Mouse (Mus musculus): ENCODE results near the gene Arntl. TPM values are rescaled to one million over a fixed set of nuclear protein-coding genes. Genes with fewer than 3 reads are reported as not detected.
A peak's percentile ranks its signal among the peaks of the same experiment; 100 is the strongest.

The Arntl gene
- polyA plus RNA-seq, 1 experiment from 2014 or later, result 8.6 TPM

DNA sequence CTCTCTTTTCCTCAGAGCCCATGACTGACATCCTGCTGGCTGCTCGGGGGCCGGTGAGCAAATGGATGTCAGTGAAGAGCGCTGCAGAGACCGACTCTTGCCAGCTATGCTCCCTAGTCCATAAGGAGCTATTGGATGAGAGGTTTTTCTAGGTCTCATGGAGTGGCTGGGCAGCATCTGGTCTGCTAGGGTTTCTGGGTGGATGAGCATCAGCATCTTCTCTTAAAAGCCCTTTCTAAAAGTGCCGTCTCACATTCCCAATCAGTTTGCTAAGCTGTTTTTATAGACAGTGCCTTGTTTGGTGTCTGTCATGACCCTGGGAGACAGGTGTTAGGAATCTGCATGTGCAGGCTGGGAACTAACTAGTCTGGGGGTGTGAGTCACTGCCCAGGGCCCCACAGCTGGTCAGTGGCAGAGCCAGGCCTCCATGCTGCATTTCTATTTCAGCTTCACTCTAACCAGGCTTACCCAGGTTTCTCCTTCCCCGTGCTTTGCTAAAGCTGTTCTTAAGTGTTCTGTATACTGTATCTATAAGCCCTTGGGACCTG lies 13.5 kb downstream of the Arntl start:
- H3K4me3 ChIP-seq (ENCODE audit: low read length), result no peak overlapping the region
- 78% methylated on average over 6 of the region's 6 CpGs for WGBS
- H3K27me3 ChIP-seq (replicated peaks; ENCODE audit: control insufficient read depth, insufficient read depth, low read length), result no peaks in the 10 kb centered on the region
- H3K4me1 ChIP-seq (ENCODE audit: control insufficient read depth, insufficient read depth, low read length), result 0 out of 2 replicates have a peak, but pooled peaks cover 3% of the 10 kb centered on the region
- no peaks in the 10 kb centered on the region for H3K9me3 ChIP-seq (ENCODE audit: control insufficient read depth, low read length)
- no peak overlapping the region for H3K4me2 ChIP-seq (ENCODE audit: low read depth, low read length)
- H3K27ac ChIP-seq (ENCODE audit: low read length), result no peak overlapping the region
- no peak overlapping the region for H3K9ac ChIP-seq (ENCODE audit: low read depth, low read length)
- no peak for ATAC-seq
- no peaks in the 10 kb centered on the region for H3K36me3 ChIP-seq (ENCODE audit: control insufficient read depth, insufficient read depth, low read length)

DNA sequence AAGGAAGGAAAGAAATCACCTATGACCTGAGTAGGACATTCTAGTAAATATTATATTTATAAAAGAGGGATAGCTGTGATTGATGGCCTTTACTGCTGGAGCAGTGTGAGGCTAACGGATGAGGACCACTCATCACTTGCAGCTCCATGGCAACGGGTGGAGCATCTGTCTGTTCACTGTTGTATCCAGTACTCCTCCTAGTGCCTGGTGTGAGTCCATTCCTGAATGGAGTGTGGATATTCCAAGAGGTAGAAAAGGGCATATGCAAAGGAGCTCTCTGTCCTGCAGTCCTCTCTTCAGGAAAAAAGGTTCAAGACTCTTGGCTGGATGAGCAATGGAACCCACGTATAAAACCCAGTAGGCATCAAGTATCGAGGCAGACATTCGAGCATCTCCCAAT lies 15.6 kb downstream of the Arntl start:
- Histone ChIP-seq H3K9me3 (ENCODE audit: control insufficient read depth, low read length) (no peaks in the 10 kb centered on the region), H3K9ac (ENCODE audit: low read depth, low read length) (no peak overlapping the region), H3K4me3 (ENCODE audit: low read length) (no peak overlapping the region), H3K4me2 (ENCODE audit: low read depth, low read length) (no peak overlapping the region), H3K36me3 (ENCODE audit: control insufficient read depth, insufficient read depth, low read length) (no peaks in the 10 kb centered on the region), H3K27me3 (replicated peaks; ENCODE audit: control insufficient read depth, insufficient read depth, low read length) (no peaks in the 10 kb centered on the region), H3K4me1 (ENCODE audit: control insufficient read depth, insufficient read depth, low read length) (no peaks in the 10 kb centered on the region), H3K27ac (ENCODE audit: low read length) (no peak overlapping the region)
- ATAC-seq, result no peak
- 78% methylated on average over 5 of the region's 5 CpGs for WGBS

DNA sequence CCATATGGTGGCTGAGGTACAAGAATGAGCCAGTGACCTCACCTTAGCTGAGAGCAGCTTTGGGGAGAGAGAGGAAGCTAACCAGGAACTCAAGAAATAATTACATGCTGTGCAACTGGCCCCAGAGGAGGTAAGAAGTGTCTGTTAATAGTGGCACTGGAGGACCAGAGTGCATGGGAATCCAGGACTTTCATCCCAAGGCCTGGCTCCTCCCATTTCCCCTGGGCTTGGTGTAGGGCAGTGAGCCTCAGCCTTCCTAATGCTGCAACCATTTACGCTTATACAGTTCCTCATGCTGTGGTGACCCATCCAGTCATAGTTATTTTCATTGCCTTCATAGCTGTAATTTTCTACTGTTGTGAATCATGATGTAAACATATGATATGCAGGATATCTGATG lies 17.4 kb downstream of the Arntl start:
- Histone ChIP-seq H3K27me3 (replicated peaks; ENCODE audit: control insufficient read depth, insufficient read depth, low read length) (no peaks in the 10 kb centered on the region), H3K4me3 (ENCODE audit: low read length) (no peak overlapping the region), H3K9ac (ENCODE audit: low read depth, low read length) (no peak overlapping the region), H3K4me1 (ENCODE audit: control insufficient read depth, insufficient read depth, low read length) (no peaks in the 10 kb centered on the region), H3K27ac (ENCODE audit: low read length) (no peak overlapping the region), H3K36me3 (ENCODE audit: control insufficient read depth, insufficient read depth, low read length) (no peaks in the 10 kb centered on the region), H3K4me2 (ENCODE audit: low read depth, low read length) (no peak overlapping the region), H3K9me3 (ENCODE audit: control insufficient read depth, low read length) (no peaks in the 10 kb centered on the region)
- WGBS, result 80% methylated on average over 1 of the region's 1 CpGs
- peak; percentile 58 for ATAC-seq

- no peak overlapping the region for H3K27ac ChIP-seq (ENCODE audit: low read length)
- no peaks in the 10 kb centered on the region for H3K4me1 ChIP-seq (ENCODE audit: control insufficient read depth, insufficient read depth, low read length)
- H3K9me3 ChIP-seq (ENCODE audit: control insufficient read depth, low read length), result no peaks in the 10 kb centered on the region
- H3K27me3 ChIP-seq (replicated peaks; ENCODE audit: control insufficient read depth, insufficient read depth, low read length), result no peaks in the 10 kb centered on the region
- H3K4me3 ChIP-seq (ENCODE audit: low read length), result no peak overlapping the region
- 71% methylated on average over 6 of the region's 6 CpGs for WGBS
- ATAC-seq, result no peak
- no peaks in the 10 kb centered on the region for H3K36me3 ChIP-seq (ENCODE audit: control insufficient read depth, insufficient read depth, low read length)
- H3K4me2 ChIP-seq (ENCODE audit: low read depth, low read length), result no peak overlapping the region
- H3K9ac ChIP-seq (ENCODE audit: low read depth, low read length), result no peak overlapping the region
Measured at GRCm38 (mm10) chr7:113228498-113228897, 21.2 kb downstream of the Arntl start.

DNA sequence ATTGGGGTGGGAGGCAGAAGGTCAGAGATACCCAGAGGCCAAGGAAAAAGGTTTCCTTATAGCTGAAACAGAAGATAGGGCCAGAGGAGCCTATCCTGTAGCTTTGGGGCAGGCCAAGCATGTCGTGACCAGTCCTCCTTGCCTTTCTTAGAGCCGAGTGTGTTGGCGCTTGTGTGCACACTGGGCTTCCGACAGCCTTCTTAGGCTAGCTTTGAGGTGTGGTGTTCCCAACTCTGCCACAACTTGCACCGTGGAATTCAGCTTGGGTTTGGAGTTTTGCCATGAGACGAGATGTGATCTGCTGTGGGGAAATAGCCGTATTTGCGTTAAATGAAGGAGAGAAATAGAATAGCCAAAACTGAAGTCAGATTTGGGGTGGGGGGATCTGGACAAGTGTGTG lies 28.9 kb downstream of the Arntl start:
- no peak overlapping the region for H3K4me2 ChIP-seq (ENCODE audit: low read depth, low read length)
- no peak overlapping the region for H3K27ac ChIP-seq (ENCODE audit: low read length)
- no peaks in the 10 kb centered on the region for H3K27me3 ChIP-seq (replicated peaks; ENCODE audit: control insufficient read depth, insufficient read depth, low read length)
- no peaks in the 10 kb centered on the region for H3K9me3 ChIP-seq (ENCODE audit: control insufficient read depth, low read length)
- H3K9ac ChIP-seq (ENCODE audit: low read depth, low read length), result no peak overlapping the region
- ATAC-seq, result no peak
- 93% methylated on average over 8 of the region's 8 CpGs for WGBS
- H3K4me1 ChIP-seq (ENCODE audit: control insufficient read depth, insufficient read depth, low read length), result peaks cover 3% of the 10 kb centered on the region; the same call in 1 of the 2 replicates
- H3K36me3 ChIP-seq (ENCODE audit: control insufficient read depth, insufficient read depth, low read length), result no peaks in the 10 kb centered on the region
- H3K4me3 ChIP-seq (ENCODE audit: low read length), result no peak overlapping the region

- no peaks in the 10 kb centered on the region for H3K27me3 ChIP-seq (replicated peaks; ENCODE audit: control insufficient read depth, insufficient read depth, low read length)
- no peak overlapping the region for H3K4me3 ChIP-seq (ENCODE audit: low read length)
- WGBS, result 83% methylated on average over 6 of the region's 6 CpGs
- peaks cover 14% of the 10 kb centered on the region for H3K4me1 ChIP-seq (ENCODE audit: control insufficient read depth, insufficient read depth, low read length)
- H3K9ac ChIP-seq (ENCODE audit: low read depth, low read length), result no peak overlapping the region
- no peak overlapping the region for H3K4me2 ChIP-seq (ENCODE audit: low read depth, low read length)
- no peaks in the 10 kb centered on the region for H3K9me3 ChIP-seq (ENCODE audit: control insufficient read depth, low read length)
- H3K27ac ChIP-seq (ENCODE audit: low read length), result no peak overlapping the region
- H3K36me3 ChIP-seq (ENCODE audit: control insufficient read depth, insufficient read depth, low read length), result no peaks in the 10 kb centered on the region
- ATAC-seq, result no peak
Measured at GRCm38 (mm10) chr7:113238365-113238764, 31.1 kb downstream of the Arntl start.

GRCm38 (mm10) chr7:113239448-113240130 lies 32.3 kb downstream of the Arntl start:
- Histone ChIP-seq H3K4me2 (ENCODE audit: low read depth, low read length) (no peak overlapping the region), H3K9me3 (ENCODE audit: control insufficient read depth, low read length) (no peaks in the 10 kb centered on the region), H3K4me1 (ENCODE audit: control insufficient read depth, insufficient read depth, low read length) (peaks cover 14% of the 10 kb centered on the region), H3K27me3 (replicated peaks; ENCODE audit: control insufficient read depth, insufficient read depth, low read length) (no peaks in the 10 kb centered on the region), H3K27ac (ENCODE audit: low read length) (peak overlapping the region; percentile 58; the same call in 1 of the 2 replicates), H3K9ac (ENCODE audit: low read depth, low read length) (no peak overlapping the region), H3K4me3 (ENCODE audit: low read length) (no peak overlapping the region), H3K36me3 (ENCODE audit: control insufficient read depth, insufficient read depth, low read length) (no peaks in the 10 kb centered on the region)
- 50% methylated on average over 4 of the region's 4 CpGs for WGBS
- ATAC-seq, result peak; percentile 81

DNA sequence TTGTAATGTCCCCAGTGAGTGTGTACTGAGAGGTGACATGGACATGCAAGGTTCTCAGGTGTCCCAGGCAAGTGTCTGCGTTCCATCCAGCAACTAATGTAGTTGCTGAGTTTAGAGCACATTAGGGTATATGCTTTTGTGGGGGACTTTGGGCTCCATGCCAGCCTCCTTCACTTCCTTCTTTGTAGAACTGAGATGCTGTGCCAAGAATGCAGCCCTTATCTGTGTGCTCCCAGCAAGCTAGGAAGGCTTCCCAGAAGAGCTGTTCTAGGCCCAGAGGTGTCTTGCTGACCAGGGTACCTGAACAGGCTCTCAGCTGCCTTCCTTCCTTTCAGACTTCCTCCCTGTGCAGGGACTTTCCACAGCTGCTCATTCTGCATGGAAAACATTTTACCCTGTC lies 33.2 kb downstream of the Arntl start:
- no peak overlapping the region for H3K9ac ChIP-seq (ENCODE audit: low read depth, low read length)
- H3K36me3 ChIP-seq (ENCODE audit: control insufficient read depth, insufficient read depth, low read length), result no peaks in the 10 kb centered on the region
- peaks cover 14% of the 10 kb centered on the region for H3K4me1 ChIP-seq (ENCODE audit: control insufficient read depth, insufficient read depth, low read length)
- no peak for ATAC-seq
- no peaks in the 10 kb centered on the region for H3K27me3 ChIP-seq (replicated peaks; ENCODE audit: control insufficient read depth, insufficient read depth, low read length)
- H3K4me2 ChIP-seq (ENCODE audit: low read depth, low read length), result no peak overlapping the region
- H3K27ac ChIP-seq (ENCODE audit: low read length), result no peak overlapping the region
- 88% methylated on average over 1 of the region's 1 CpGs for WGBS
- H3K9me3 ChIP-seq (ENCODE audit: control insufficient read depth, low read length), result no peaks in the 10 kb centered on the region
- H3K4me3 ChIP-seq (ENCODE audit: low read length), result no peak overlapping the region

DNA sequence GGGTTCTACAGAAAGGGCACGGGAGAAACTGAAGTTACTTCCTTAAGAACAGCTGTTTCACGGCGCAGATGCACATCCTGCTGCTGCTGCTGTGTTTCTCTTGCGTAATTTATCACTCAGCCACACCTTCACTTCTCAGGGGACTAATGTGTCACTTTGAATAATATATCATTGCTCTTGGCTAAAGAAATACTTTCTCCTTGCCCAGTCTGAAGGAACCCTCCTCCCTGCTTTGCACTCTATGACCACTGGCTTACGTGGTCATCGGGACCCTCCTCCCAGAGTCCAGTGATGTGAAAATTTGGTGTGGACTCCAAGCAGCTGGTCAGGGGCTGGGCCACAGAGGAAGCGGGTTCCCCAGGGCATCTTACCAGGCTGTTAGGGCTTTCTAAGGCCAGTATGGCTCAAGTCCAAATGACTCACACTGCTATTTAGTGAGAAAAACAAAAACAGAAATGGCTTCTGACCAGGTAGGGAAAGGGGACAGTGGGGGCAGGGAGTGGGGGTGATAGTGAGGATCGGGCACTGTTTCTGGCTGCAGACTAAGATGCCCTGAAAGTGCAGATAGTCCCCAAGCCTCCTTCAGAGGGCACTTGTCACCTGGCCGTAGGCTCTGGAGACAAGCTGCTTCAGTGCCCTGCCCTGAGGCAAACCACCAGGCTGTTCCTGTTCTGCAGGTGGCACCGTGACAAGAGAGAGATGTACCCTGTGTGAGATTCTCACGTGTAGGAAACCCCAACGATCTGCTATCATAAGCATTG lies 34.8 kb downstream of the Arntl start:
- no peak overlapping the region for H3K4me2 ChIP-seq (ENCODE audit: low read depth, low read length)
- no peaks in the 10 kb centered on the region for H3K27me3 ChIP-seq (replicated peaks; ENCODE audit: control insufficient read depth, insufficient read depth, low read length)
- H3K4me3 ChIP-seq (ENCODE audit: low read length), result no peak overlapping the region
- H3K4me1 ChIP-seq (ENCODE audit: control insufficient read depth, insufficient read depth, low read length), result peaks cover 14% of the 10 kb centered on the region
- H3K36me3 ChIP-seq (ENCODE audit: control insufficient read depth, insufficient read depth, low read length), result no peaks in the 10 kb centered on the region
- WGBS, result 56% methylated on average over 12 of the region's 12 CpGs
- peak; percentile 70 for ATAC-seq
- no peaks in the 10 kb centered on the region for H3K9me3 ChIP-seq (ENCODE audit: control insufficient read depth, low read length)
- H3K27ac ChIP-seq (ENCODE audit: low read length), result 0 out of 2 replicates have a peak overlapping the region, but pooled peaks have one; percentile 14
- H3K9ac ChIP-seq (ENCODE audit: low read depth, low read length), result no peak overlapping the region

Measured in intestine, embryonic 16.5 days (tissue).